Comparison of ENCODE assay signal across 11 mouse cellular contexts in genomic region chr12:32854866-32855265, GRCm38 (mm10). TPM values are rescaled to one million over a fixed set of nuclear protein-coding genes. Genes with fewer than 3 reads are reported as not detected.
DNase-seq lines count a peak whose midpoint lies in the region; ATAC-seq lines count a peak whose summit lies in the region.
"Had no signal": no experiment of that assay in that cellular context is flagged by ENCODE, and none has a peak within 500 bp of the region (broad histone marks: within the 10 kb centered on the region; RNA-seq: fewer than 3 reads in every experiment).

No protein-coding gene starts in this region.

- no peak for DNase-seq in cerebellum, postnatal 4 days (ENCODE audit: low spot score in 2 of 2)
- DNase-seq in kidney, adult 9 months, result peak; percentile 21
- DNase-seq in kidney, postnatal 10 days, result no peak
- DNase-seq in cerebellum, adult 18-20 months, result peak; percentile 62 to 66
- DNase-seq in heart, postnatal 25 days (ENCODE audit: low spot score), result peak; percentile 50
- DNase-seq in lung, postnatal 14 days, result no peak
- no peak for DNase-seq in layer of hippocampus, adult 9-11 months
- DNase-seq: kidney, postnatal 4 days; thymus, adult 18-20 months had no signal

- intact Hi-C loops in heart, postnatal 25 days (cut with DNase I), result loop anchor here (5.0 kb wide), 1 partner anchor 33 kb away; no protein-coding TSS in a partner anchor

- ATAC-seq in cerebellum, adult (ENCODE audit: insufficient number of reproducible peaks, low FRiP score, low TSS enrichment), result peak; percentile 83
- ATAC-seq: forebrain, embryonic 15.5 days had no signal

RNA-seq across cellular contexts. Expression of gene Nampt, which starts 35.5 kb away (rescaled TPM):
- total RNA-seq in heart, postnatal 25 days (2021), result 10 to 100 TPM; 88.4 to 94.6 TPM

Comparison
In these comparisons a context has a peak if more than half of its experiments do, and no peak if none do; other contexts are left out.
1. DNase-seq: peak in kidney, adult 9 months (single experiment), cerebellum, adult 18-20 months (2 of 2) and heart, postnatal 25 days (single experiment); none in cerebellum, postnatal 4 days (0 of 2), kidney, postnatal 10 days (single experiment), lung, postnatal 14 days (single experiment) and layer of hippocampus, adult 9-11 months (single experiment).